ENCODE assay signal across 16 mouse cellular contexts in the genomic region with DNA sequence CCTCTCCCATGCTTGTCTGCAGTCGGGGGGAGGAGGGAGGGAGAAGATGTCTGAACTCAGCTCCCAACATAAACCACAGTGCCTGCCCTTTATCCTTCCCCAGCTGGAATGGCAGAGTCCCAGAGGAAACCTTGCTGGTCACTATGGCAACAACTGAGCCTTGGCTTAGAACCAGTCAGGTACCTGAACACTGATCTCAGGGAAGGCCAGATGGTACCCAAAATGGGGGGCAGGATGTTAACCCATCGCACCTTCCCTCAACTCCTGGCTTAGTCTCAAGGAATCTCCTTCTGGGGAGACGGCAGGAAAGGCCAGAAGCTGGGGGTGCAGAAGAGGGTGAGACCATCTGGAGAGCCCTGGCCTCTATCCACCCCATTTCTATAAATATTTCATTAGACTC. TPM values are rescaled to one million over a fixed set of nuclear protein-coding genes. Genes with fewer than 3 reads are reported as not detected.
DNase-seq lines count a peak whose midpoint lies in the region; ATAC-seq and TF ChIP-seq lines count a peak whose summit lies in the region.
"Had no signal": no experiment of that assay in that cellular context is flagged by ENCODE, and none has a peak within 500 bp of the region (broad histone marks: within the 10 kb centered on the region; RNA-seq: fewer than 3 reads in every experiment).

No protein-coding gene starts in this region.

- no peaks in the 10 kb centered on the region for H3K27me3 ChIP-seq in neural tube, embryonic 11.5 days (ENCODE audit: control insufficient read depth, insufficient read depth, low read length)
- H3K27me3 ChIP-seq in forebrain, embryonic 14.5 days (replicated peaks; ENCODE audit: control insufficient read depth, insufficient read depth, low read length), result no peaks in the 10 kb centered on the region
- H3K27me3 ChIP-seq in hindbrain, postnatal 0 days (ENCODE audit: insufficient read depth, low read length), result no peaks in the 10 kb centered on the region
- H3K27me3 ChIP-seq in neural tube, embryonic 14.5 days (ENCODE audit: control insufficient read depth, insufficient read depth, low read length), result no peaks in the 10 kb centered on the region

- no peak for ATAC-seq in neural tube, embryonic 11.5 days (ENCODE audit: insufficient read depth, low FRiP score, low TSS enrichment)
- ATAC-seq in forebrain, embryonic 14.5 days, result peak; percentile 45
- ATAC-seq in hindbrain, postnatal 0 days, result no peak
- ATAC-seq in neural tube, embryonic 14.5 days (ENCODE audit: low read depth), result no peak
- ATAC-seq in erythroblast, adult 5-6 weeks (replicated peaks; ENCODE audit: low FRiP score, poor library complexity, severe bottlenecking), result no peak

- H3K4me1 ChIP-seq in neural tube, embryonic 11.5 days (ENCODE audit: control insufficient read depth, insufficient read depth, low read length), result 0 out of 2 replicates have a peak, but pooled peaks cover 3% of the 10 kb centered on the region
- peaks cover 32% of the 10 kb centered on the region for H3K4me1 ChIP-seq in forebrain, embryonic 14.5 days (ENCODE audit: control insufficient read depth, insufficient read depth, low read length)
- H3K4me1 ChIP-seq in hindbrain, postnatal 0 days (ENCODE audit: insufficient read depth, low read length), result peaks cover 23% of the 10 kb centered on the region
- H3K4me1 ChIP-seq in neural tube, embryonic 14.5 days (ENCODE audit: control insufficient read depth, insufficient read depth, low read length), result peaks cover 32% of the 10 kb centered on the region
- H3K4me1 ChIP-seq: lung, embryonic 15.5 days had no signal

- no peak for DNase-seq in neural tube, embryonic 11.5 days (ENCODE audit: low spot score)
- no peak for DNase-seq in neural tube, embryonic 10.5 days (ENCODE audit: extremely low spot score, low spot score)
- peak; percentile 64 for DNase-seq in forebrain, embryonic 14.5 days (ENCODE audit: low spot score)
- DNase-seq in hindbrain, postnatal 0 days (ENCODE audit: low spot score), result peak; percentile 48
- no peak for DNase-seq in kidney, adult 18-20 months
- no peak for DNase-seq in left cerebral cortex, postnatal 10 days (ENCODE audit: extremely low spot score in 1 of 2, low spot score in 2 of 2)
- DNase-seq: adrenal gland, postnatal 36 days; B cell, adult 2 months; heart, adult 11 months; right cerebral cortex, postnatal 4 days; thymus, postnatal 25 days had no signal

- H3K4me3 ChIP-seq in neural tube, embryonic 11.5 days (ENCODE audit: low read depth, low read length), result no peak overlapping the region
- no peak overlapping the region for H3K4me3 ChIP-seq in forebrain, embryonic 14.5 days (ENCODE audit: low read depth, low read length)
- H3K4me3 ChIP-seq in hindbrain, postnatal 0 days (ENCODE audit: low read length), result 0 out of 2 replicates have a peak overlapping the region, but pooled peaks have one; percentile 15
- peak overlapping the region; percentile 8; the same call in 1 of the 2 replicates for H3K4me3 ChIP-seq in neural tube, embryonic 14.5 days (ENCODE audit: low read depth, low read length)
- H3K4me3 ChIP-seq: kidney, embryonic 15.5 days; limb, embryonic 15.5 days; lung, embryonic 15.5 days had no signal

- 0 out of 2 replicates have a peak overlapping the region, but pooled peaks have one; percentile 31 for H3K27ac ChIP-seq in neural tube, embryonic 11.5 days (ENCODE audit: low read depth, low read length)
- peak overlapping the region; percentile 55; the same call in 1 of the 2 replicates for H3K27ac ChIP-seq in forebrain, embryonic 14.5 days (ENCODE audit: low read depth, low read length)
- peak overlapping the region; percentile 11; the same call in 1 of the 2 replicates for H3K27ac ChIP-seq in hindbrain, postnatal 0 days
- H3K27ac ChIP-seq in neural tube, embryonic 14.5 days (ENCODE audit: low read depth, low read length), result no peak overlapping the region; the same call in 1 of the 2 replicates
- H3K27ac ChIP-seq: kidney, embryonic 15.5 days; limb, embryonic 15.5 days; lung, embryonic 15.5 days had no signal

- H3K36me3 ChIP-seq in neural tube, embryonic 11.5 days (ENCODE audit: control insufficient read depth, insufficient read depth, low read length), result no peaks in the 10 kb centered on the region; the same call in 1 of the 2 replicates
- peaks cover 54% of the 10 kb centered on the region for H3K36me3 ChIP-seq in forebrain, embryonic 14.5 days (ENCODE audit: control insufficient read depth, insufficient read depth, low read length)
- peaks cover 5% of the 10 kb centered on the region; the same call in 1 of the 2 replicates for H3K36me3 ChIP-seq in hindbrain, postnatal 0 days (ENCODE audit: insufficient read depth, low read length)
- peaks cover 27% of the 10 kb centered on the region for H3K36me3 ChIP-seq in neural tube, embryonic 14.5 days (ENCODE audit: control insufficient read depth, insufficient read depth, low read length)
- H3K36me3 ChIP-seq: kidney, embryonic 15.5 days; limb, embryonic 15.5 days; lung, embryonic 15.5 days had no signal

- H3K4me2 ChIP-seq in neural tube, embryonic 11.5 days (ENCODE audit: low read depth), result peak overlapping the region; percentile 32
- peak overlapping the region; percentile 33 for H3K4me2 ChIP-seq in forebrain, embryonic 14.5 days (ENCODE audit: low read length)
- H3K4me2 ChIP-seq in hindbrain, postnatal 0 days (ENCODE audit: low read depth, low read length), result peak overlapping the region; percentile 44
- H3K4me2 ChIP-seq in neural tube, embryonic 14.5 days (ENCODE audit: low read depth, low read length), result peak overlapping the region; percentile 44
- H3K4me2 ChIP-seq: kidney, embryonic 15.5 days; limb, embryonic 15.5 days; lung, embryonic 15.5 days had no signal

- TF ChIP-seq CTCF in hindbrain, postnatal 0 days (IDR thresholded peaks at IDR 0.05; ENCODE audit: low read depth), result no peak

- intact Hi-C loops in left cerebral cortex, postnatal 10 days (cut with DNase I), result no loop called here

- no peak overlapping the region; the same call in 1 of the 2 replicates for H3K9ac ChIP-seq in neural tube, embryonic 11.5 days (ENCODE audit: low read length)
- peak overlapping the region; percentile 40 for H3K9ac ChIP-seq in forebrain, embryonic 14.5 days (ENCODE audit: low read length)
- 0 out of 2 replicates have a peak overlapping the region, but pooled peaks have one; percentile 37 for H3K9ac ChIP-seq in hindbrain, postnatal 0 days (replicated peaks; ENCODE audit: low read length)
- peak overlapping the region; percentile 29; the same call in 1 of the 2 replicates for H3K9ac ChIP-seq in neural tube, embryonic 14.5 days (replicated peaks; ENCODE audit: low read depth, low read length)
- H3K9ac ChIP-seq: kidney, embryonic 15.5 days; limb, embryonic 15.5 days; lung, embryonic 15.5 days had no signal

- 73% methylated on average over 2 of the region's 3 CpGs for WGBS in neural tube, embryonic 11.5 days
- WGBS in forebrain, embryonic 14.5 days, result 48% methylated on average over 2 of the region's 3 CpGs
- WGBS in hindbrain, postnatal 0 days, result 36% methylated on average over 3 of the region's 3 CpGs
- WGBS in neural tube, embryonic 14.5 days, result 50% methylated on average over 3 of the region's 3 CpGs

- H3K9me3 ChIP-seq in neural tube, embryonic 11.5 days (ENCODE audit: control insufficient read depth, low read length), result no peaks in the 10 kb centered on the region
- H3K9me3 ChIP-seq in forebrain, embryonic 14.5 days (replicated peaks; ENCODE audit: control insufficient read depth, low read length), result no peaks in the 10 kb centered on the region
- H3K9me3 ChIP-seq in hindbrain, postnatal 0 days (ENCODE audit: low read length), result no peaks in the 10 kb centered on the region
- H3K9me3 ChIP-seq in neural tube, embryonic 14.5 days (ENCODE audit: control insufficient read depth, low read length), result no peaks in the 10 kb centered on the region
- H3K9me3 ChIP-seq: kidney, embryonic 15.5 days; limb, embryonic 15.5 days; lung, embryonic 15.5 days had no signal

RNA-seq across cellular contexts. Expression of gene Chrnb2, which starts 4.6 kb away (rescaled TPM):
- 17.9 and 20.8 TPM in 2 replicates for polyA plus RNA-seq in neural tube, embryonic 11.5 days (2014; fragmentation: Nextera tagmentation; extraction: Ambion mirVana)
- 22.7 and 25.5 TPM in 2 replicates for polyA plus RNA-seq in forebrain, embryonic 14.5 days (2014; fragmentation: Nextera tagmentation; extraction: Ambion mirVana)
- total RNA-seq in hindbrain, postnatal 0 days (2014; rRNA removed), result 40.3 and 45.6 TPM in 2 replicates
- polyA plus RNA-seq in hindbrain, postnatal 0 days (2015; fragmentation: Nextera tagmentation; extraction: Ambion mirVana), result 16.2 and 16.5 TPM in 2 replicates
- 24.5 and 29.9 TPM in 2 replicates for polyA plus RNA-seq in neural tube, embryonic 14.5 days (2014; fragmentation: Nextera tagmentation; extraction: Ambion mirVana)
- not detected in 2 replicates for total RNA-seq in erythroblast, adult 5-6 weeks (2015; ENCODE audit: low replicate concordance)
- total RNA-seq in erythroblast, adult 5-6 weeks (2017; ENCODE audit: low replicate concordance), result 0.09 and 0.84 TPM in 2 replicates
- 10 to 100 TPM; 26.0 to 26.9 TPM for total RNA-seq in left cerebral cortex, postnatal 10 days (2021)

RNA-seq across cellular contexts. Expression of gene Ube2q1, which starts 13.6 kb away (rescaled TPM):
- polyA plus RNA-seq in neural tube, embryonic 11.5 days (2014; fragmentation: Nextera tagmentation; extraction: Ambion mirVana), result 22.3 and 28.0 TPM in 2 replicates
- 18.4 and 24.9 TPM in 2 replicates for polyA plus RNA-seq in forebrain, embryonic 14.5 days (2014; fragmentation: Nextera tagmentation; extraction: Ambion mirVana)
- 50.7 and 53.2 TPM in 2 replicates for total RNA-seq in hindbrain, postnatal 0 days (2014; rRNA removed)
- polyA plus RNA-seq in hindbrain, postnatal 0 days (2015; fragmentation: Nextera tagmentation; extraction: Ambion mirVana), result 9.2 and 9.5 TPM in 2 replicates
- polyA plus RNA-seq in neural tube, embryonic 14.5 days (2014; fragmentation: Nextera tagmentation; extraction: Ambion mirVana), result 19.6 and 22.2 TPM in 2 replicates
- total RNA-seq in erythroblast, adult 5-6 weeks (2015; ENCODE audit: low replicate concordance), result 21.5 and 25.1 TPM in 2 replicates
- total RNA-seq in erythroblast, adult 5-6 weeks (2017; ENCODE audit: low replicate concordance), result 14.2 and 30.1 TPM in 2 replicates
- total RNA-seq in left cerebral cortex, postnatal 10 days (2021), result 10 to 100 TPM; 76.2 to 79.4 TPM

RNA-seq across cellular contexts. Expression of gene Adar, which starts 45.0 kb away (rescaled TPM):
- 17.3 and 22.0 TPM in 2 replicates for polyA plus RNA-seq in neural tube, embryonic 11.5 days (2014; fragmentation: Nextera tagmentation; extraction: Ambion mirVana)
- polyA plus RNA-seq in forebrain, embryonic 14.5 days (2014; fragmentation: Nextera tagmentation; extraction: Ambion mirVana), result 20.4 and 26.6 TPM in 2 replicates
- 73.6 and 78.0 TPM in 2 replicates for total RNA-seq in hindbrain, postnatal 0 days (2014; rRNA removed)
- polyA plus RNA-seq in hindbrain, postnatal 0 days (2015; fragmentation: Nextera tagmentation; extraction: Ambion mirVana), result 17.3 and 17.9 TPM in 2 replicates
- polyA plus RNA-seq in neural tube, embryonic 14.5 days (2014; fragmentation: Nextera tagmentation; extraction: Ambion mirVana), result 32.0 and 32.7 TPM in 2 replicates
- total RNA-seq in erythroblast, adult 5-6 weeks (2015; ENCODE audit: low replicate concordance), result 23.8 and 32.9 TPM in 2 replicates
- 71.8 and 72.0 TPM in 2 replicates for total RNA-seq in erythroblast, adult 5-6 weeks (2017; ENCODE audit: low replicate concordance)
- 100 to 1,000 TPM in 1 of 2 experiments, 10 to 100 TPM in 1; 95.8 to 113 TPM for total RNA-seq in left cerebral cortex, postnatal 10 days (2021)

Comparison
In these comparisons a context has a peak if more than half of its experiments do, and no peak if none do; other contexts are left out.
1. H3K4me3 ChIP-seq: peak in hindbrain, postnatal 0 days (single experiment) and neural tube, embryonic 14.5 days (single experiment); none in neural tube, embryonic 11.5 days (single experiment) and forebrain, embryonic 14.5 days (single experiment).
2. DNase-seq: peak in forebrain, embryonic 14.5 days (single experiment) and hindbrain, postnatal 0 days (single experiment); none in neural tube, embryonic 11.5 days (single experiment), neural tube, embryonic 10.5 days (single experiment), kidney, adult 18-20 months (single experiment) and left cerebral cortex, postnatal 10 days (0 of 2).
3. Peak in every context shown above with its lines, with median percentiles within 50 percentile points of each other: H3K4me2 ChIP-seq.